ENCODE assay signal across 9 mouse cellular contexts in the genomic region with DNA sequence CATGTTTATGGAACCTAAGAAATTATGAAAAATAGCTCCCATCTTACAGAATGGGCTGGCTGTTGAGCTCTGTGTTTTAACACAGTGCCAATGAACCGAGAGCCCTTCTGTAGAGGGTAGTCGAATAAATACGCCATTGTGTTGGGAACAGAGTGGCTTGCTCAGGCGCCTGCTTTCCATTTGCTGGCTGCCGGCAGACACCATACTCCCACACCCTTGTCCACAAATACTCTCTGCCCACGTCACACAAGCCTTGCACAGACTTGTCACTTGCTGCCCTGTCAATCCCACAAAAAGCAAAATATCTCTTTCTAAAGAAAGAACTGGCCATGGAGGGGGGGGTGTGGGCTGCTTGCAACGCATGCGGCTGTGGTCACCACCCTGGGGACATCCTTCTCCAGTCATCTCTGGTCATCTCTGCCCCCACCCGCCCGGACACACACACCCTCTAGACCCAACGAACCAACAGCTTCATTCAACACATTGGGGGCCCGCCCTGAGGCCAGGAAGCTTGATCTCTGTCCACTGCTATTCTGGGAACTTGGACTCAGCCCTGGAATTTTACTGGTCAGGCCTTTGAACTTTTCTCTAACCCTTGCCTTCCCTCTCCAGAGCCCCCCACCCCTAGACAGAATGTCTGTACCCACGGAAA.
DNase-seq lines count a peak whose midpoint lies in the region; ATAC-seq lines count a peak whose summit lies in the region.
"Had no signal": no experiment of that assay in that cellular context is flagged by ENCODE, and none has a peak within 500 bp of the region (broad histone marks: within the 10 kb centered on the region; RNA-seq: fewer than 3 reads in every experiment).

No protein-coding gene starts in this region.

- peak; percentile 40 for DNase-seq in layer of hippocampus, adult 11-12 months (ENCODE audit: low spot score)
- DNase-seq in layer of hippocampus, adult 9-10 months (ENCODE audit: low spot score): no peak
- DNase-seq in heart, adult 9 months (ENCODE audit: low spot score in 2 of 2): peak; percentile 58 to 59
- DNase-seq in heart, postnatal 14 days: peak; percentile 38 to 48
- peak; percentile 17 for DNase-seq in lung, postnatal 14 days
- no peak for DNase-seq in thymus, postnatal 4 days
- DNase-seq in embryo, embryonic 10.5 days (ENCODE audit: low spot score): no peak
- DNase-seq: cerebellum, adult 18-20 months had no signal

- ATAC-seq in inflammation-experienced regulatory T-cells, adult 6 months: no peak

- intact Hi-C loops in heart, postnatal 14 days (cut with DNase I): no loop called here

Comparison
In these comparisons a context has a peak if more than half of its experiments do, and no peak if none do; other contexts are left out.
1. DNase-seq: peak in layer of hippocampus, adult 11-12 months (single experiment), heart, adult 9 months (2 of 2), heart, postnatal 14 days (2 of 2) and lung, postnatal 14 days (single experiment); none in layer of hippocampus, adult 9-10 months (single experiment), thymus, postnatal 4 days (single experiment) and embryo, embryonic 10.5 days (single experiment).